Mouse (Mus musculus) hindbrain, embryonic 10.5 days (tissue): ENCODE results near the gene Tgoln1. TPM values are rescaled to one million over a fixed set of nuclear protein-coding genes. Genes with fewer than 3 reads are reported as not detected.

Experiments
- polyA plus RNA-seq: library from polyadenylated mRNA; unstranded; fragments of >200 nt; fragmentation: Nextera tagmentation; extraction: Ambion mirVana; gene quantifications from 2 replicates; pipeline ENCODE4 v1.2.1, GENCODE M21; 2016

The Tgoln1 gene
- polyA plus RNA-seq, 1 experiment from 2014 or later, result 32.7 TPM

Other genes with a start within 250 kb of the Tgoln1 start
- 13.6 and 15.8 TPM in 2 replicates for gene Vamp5, start 236.5 kb downstream of the Tgoln1 start, polyA plus RNA-seq
- gene Vamp8, start 226.3 kb downstream of the Tgoln1 start, polyA plus RNA-seq, result 40.7 and 43.5 TPM in 2 replicates
- 18.5 and 19.6 TPM in 2 replicates for gene Ggcx, start 202.7 kb downstream of the Tgoln1 start, polyA plus RNA-seq
- gene Mat2a, start 177.4 kb downstream of the Tgoln1 start, polyA plus RNA-seq, result 320 and 408 TPM in 2 replicates
- 0.15 and 0.21 TPM in 2 replicates for gene Sh2d6, start 95.3 kb downstream of the Tgoln1 start, polyA plus RNA-seq
- gene Capg, start 72.6 kb downstream of the Tgoln1 start, polyA plus RNA-seq, result 13.4 and 14.1 TPM in 2 replicates
- 13.7 and 15.7 TPM in 2 replicates for gene Elmod3, start 18.6 kb downstream of the Tgoln1 start, polyA plus RNA-seq
- gene Retsat, start 18.5 kb downstream of the Tgoln1 start, polyA plus RNA-seq, result 7.7 and 8.5 TPM in 2 replicates
- 23.7 and 25.1 TPM in 2 replicates for gene Tcf7l1, start 172.3 kb upstream of the Tgoln1 start, polyA plus RNA-seq